Mouse (Mus musculus) c-Kit-positive CD71-positive TER-119-negative erythroid progenitor cells, embryonic 14.5 days (primary cell): ENCODE measurements at regions not wholly inside any gene's neighbourhood (a gene's known extent, or its start where the extent isn't known, plus 50 kb on each side); places are given as distances from the start of the nearest gene placed in this dataset.

Source experiments
- DNase-seq: peaks from one replicate; pipeline ENCODE4 v3.0.0-alpha.2; 2013; ENCODE audit warnings: low read depth

- DNase-seq = peak; percentile 3
Observed at GRCm38 (mm10) chr13:85639376-85640229, 350.7 kb upstream of the Rasa1 start.

- no peak for DNase-seq
Observed at GRCm38 (mm10) chr13:85629506-85630175, 340.7 kb upstream of the Rasa1 start.
